Mouse (Mus musculus) neural tube, embryonic 13.5 days (tissue): ENCODE results near the gene Bcar1. TPM values are rescaled to one million over a fixed set of nuclear protein-coding genes. Genes with fewer than 3 reads are reported as not detected.

ENCODE experiments used
- ATAC-seq: fragments of 200-750 bp; cut with Nextera tagmentation; 2 replicates; pipeline ENCODE4 v1.8.0; 2017; ENCODE audit warnings: low read depth, mild to moderate bottlenecking, moderate TSS enrichment, moderate library complexity
- H3K27ac ChIP-seq: fragments of 300-500 bp; sonication (generic); replicated peaks from 2 replicates; pipeline ENCODE4 v1.5.1; 2015; ENCODE audit warnings: moderate library complexity, mild to moderate bottlenecking, inconsistent platforms
- H3K27me3 ChIP-seq: fragments of 300-500 bp; sonication (generic); 2 replicates; pipeline ENCODE4 v1.6.1; 2015; ENCODE audit warnings: mild to moderate bottlenecking, inconsistent platforms
- H3K36me3 ChIP-seq: fragments of 300-500 bp; sonication (generic); 2 replicates; pipeline ENCODE4 v1.6.1; 2015; ENCODE audit warnings: mild to moderate bottlenecking, inconsistent platforms
- H3K4me1 ChIP-seq: fragments of 300-500 bp; sonication (generic); replicated peaks from 2 replicates; pipeline ENCODE4 v1.6.1; 2015; ENCODE audit warnings: inconsistent platforms
- H3K4me2 ChIP-seq: fragments of 300-500 bp; sonication (generic); 2 replicates; pipeline ENCODE4 v1.6.1; 2015; ENCODE audit warnings: inconsistent platforms, mild to moderate bottlenecking, moderate library complexity
- H3K4me3 ChIP-seq: fragments of 300-500 bp; sonication (generic); 2 replicates; pipeline ENCODE4 v1.5.1; 2015; ENCODE audit warnings: mild to moderate bottlenecking, inconsistent platforms
- H3K9ac ChIP-seq: fragments of 300-500 bp; sonication (generic); 2 replicates; pipeline ENCODE4 v1.6.1; 2015; ENCODE audit warnings: moderate library complexity, mild to moderate bottlenecking, inconsistent platforms
- H3K9me3 ChIP-seq: fragments of 300-500 bp; sonication (generic); 2 replicates; pipeline ENCODE4 v1.6.1; 2016; ENCODE audit warnings: inconsistent platforms
- WGBS: fragments of 180-500 bp; shearing (Covaris S2); methylation state at CpG from one replicate; pipeline ENCODE4 v1.1.7; 2015; 5-methylcytosine and 5-hydroxymethylcytosine counted together
- polyA plus RNA-seq: library from polyadenylated mRNA; unstranded; fragments of >200 nt; fragmentation: Nextera tagmentation; extraction: Ambion mirVana; gene quantifications from 2 replicates; pipeline ENCODE4 v1.2.1, GENCODE M21; 2015

The Bcar1 gene
- polyA plus RNA-seq, 1 experiment from 2014 or later: 51.0 TPM

- Histone ChIP-seq H3K36me3 (no peaks in the 10 kb centered on the region), H3K4me2 (peak overlapping the region; percentile 52), H3K9ac (no peak overlapping the region), H3K27me3 (no peaks in the 10 kb centered on the region), H3K9me3 (no peaks in the 10 kb centered on the region), H3K4me3 (peak overlapping the region; percentile 23; the same call in 1 of the 2 replicates), H3K27ac (peak overlapping the region; percentile 77), H3K4me1 (peaks cover 57% of the 10 kb centered on the region)
- WGBS: 36% methylated on average over 5 of the region's 5 CpGs
- ATAC-seq: no peak
These were observed 1.5 kb upstream of the Bcar1 start for GRCm38 (mm10) chr8:111745086-111745485.

GRCm38 (mm10) chr8:111743101-111743791, 363 bp downstream of the Bcar1 start:
- H3K27me3 ChIP-seq: no peaks in the 10 kb centered on the region
- peaks cover 76% of the 10 kb centered on the region for H3K4me1 ChIP-seq
- peak; percentile 34 for ATAC-seq
- peak overlapping the region; percentile 82 for H3K27ac ChIP-seq
- H3K9ac ChIP-seq: peak overlapping the region; percentile 98
- H3K36me3 ChIP-seq: no peaks in the 10 kb centered on the region
- peak overlapping the region; percentile 70 for H3K4me3 ChIP-seq
- H3K9me3 ChIP-seq: no peaks in the 10 kb centered on the region
- peak overlapping the region; percentile 83 for H3K4me2 ChIP-seq
- under 1% methylated on average over 40 of the region's 44 CpGs for WGBS

- peak; percentile 6; the same call in 1 of the 2 replicates for ATAC-seq
- H3K4me2 ChIP-seq: peak overlapping the region; percentile 83
- peak overlapping the region; percentile 70 for H3K4me3 ChIP-seq
- 25% methylated on average over 11 of the region's 11 CpGs for WGBS
- H3K36me3 ChIP-seq: no peaks in the 10 kb centered on the region
- no peaks in the 10 kb centered on the region for H3K9me3 ChIP-seq
- H3K9ac ChIP-seq: peak overlapping the region; percentile 98
- H3K27ac ChIP-seq: peak overlapping the region; percentile 82
- peaks cover 83% of the 10 kb centered on the region for H3K4me1 ChIP-seq
- no peaks in the 10 kb centered on the region for H3K27me3 ChIP-seq
These were observed 1.2 kb downstream of the Bcar1 start for GRCm38 (mm10) chr8:111742261-111743037.

GRCm38 (mm10) chr8:111741556-111741955, 2.1 kb downstream of the Bcar1 start:
- Histone ChIP-seq H3K4me3 (peak overlapping the region; percentile 70), H3K27ac (peak overlapping the region; percentile 82), H3K27me3 (no peaks in the 10 kb centered on the region), H3K4me2 (peak overlapping the region; percentile 83), H3K9ac (peak overlapping the region; percentile 98), H3K9me3 (no peaks in the 10 kb centered on the region), H3K4me1 (peaks cover 92% of the 10 kb centered on the region), H3K36me3 (no peaks in the 10 kb centered on the region)
- no peak for ATAC-seq
- 75% methylated on average over 6 of the region's 6 CpGs for WGBS

GRCm38 (mm10) chr8:111740994-111741393, 2.6 kb downstream of the Bcar1 start:
- Histone ChIP-seq H3K9me3 (no peaks in the 10 kb centered on the region), H3K27ac (no peak overlapping the region), H3K4me2 (peak overlapping the region; percentile 83), H3K36me3 (no peaks in the 10 kb centered on the region), H3K4me3 (peak overlapping the region; percentile 70; the same call in 1 of the 2 replicates), H3K9ac (peak overlapping the region; percentile 98), H3K4me1 (peaks cover 93% of the 10 kb centered on the region), H3K27me3 (no peaks in the 10 kb centered on the region)
- ATAC-seq: no peak
- 82% methylated on average over 8 of the region's 8 CpGs for WGBS

- Histone ChIP-seq H3K9ac (peak overlapping the region; percentile 98), H3K36me3 (no peaks in the 10 kb centered on the region), H3K4me3 (peak overlapping the region; percentile 70; the same call in 1 of the 2 replicates), H3K9me3 (no peaks in the 10 kb centered on the region), H3K27me3 (no peaks in the 10 kb centered on the region), H3K27ac (0 out of 2 replicates have a peak overlapping the region, but pooled peaks have one; percentile 61), H3K4me1 (peaks cover 93% of the 10 kb centered on the region), H3K4me2 (peak overlapping the region; percentile 83)
- no peak for ATAC-seq
- WGBS: 77% methylated on average over 7 of the region's 7 CpGs
These were observed 3.3 kb downstream of the Bcar1 start for GRCm38 (mm10) chr8:111740301-111740711.

GRCm38 (mm10) chr8:111739604-111740003, 4.0 kb downstream of the Bcar1 start:
- H3K9ac ChIP-seq: peak overlapping the region; percentile 98
- H3K27ac ChIP-seq: peak overlapping the region; percentile 61; the same call in 1 of the 2 replicates
- ATAC-seq: no peak

GRCm38 (mm10) chr8:111738867-111739266, 4.7 kb downstream of the Bcar1 start:
- H3K27ac ChIP-seq: peak overlapping the region; percentile 61
- peak overlapping the region; percentile 83; the same call in 1 of the 2 replicates for H3K4me2 ChIP-seq
- no peak for ATAC-seq
- peaks cover 93% of the 10 kb centered on the region for H3K4me1 ChIP-seq
- no peaks in the 10 kb centered on the region for H3K36me3 ChIP-seq
- WGBS: 66% methylated on average over 6 of the region's 6 CpGs
- H3K27me3 ChIP-seq: no peaks in the 10 kb centered on the region
- no peak overlapping the region for H3K4me3 ChIP-seq
- no peaks in the 10 kb centered on the region for H3K9me3 ChIP-seq
- H3K9ac ChIP-seq: peak overlapping the region; percentile 98

More at GRCm38 (mm10) chr8:111739604-111740003, 4.0 kb downstream of the Bcar1 start:
- WGBS: 54% methylated on average over 7 of the region's 7 CpGs
- no peak overlapping the region for H3K4me3 ChIP-seq
- peaks cover 93% of the 10 kb centered on the region for H3K4me1 ChIP-seq
- no peaks in the 10 kb centered on the region for H3K27me3 ChIP-seq
- H3K9me3 ChIP-seq: no peaks in the 10 kb centered on the region
- H3K36me3 ChIP-seq: no peaks in the 10 kb centered on the region
- peak overlapping the region; percentile 83 for H3K4me2 ChIP-seq

GRCm38 (mm10) chr8:111736321-111736720, 7.3 kb downstream of the Bcar1 start:
- H3K27ac ChIP-seq: peak overlapping the region; percentile 81
- H3K9ac ChIP-seq: peak overlapping the region; percentile 88

GRCm38 (mm10) chr8:111735791-111736190, 7.8 kb downstream of the Bcar1 start:
- Histone ChIP-seq H3K4me2 (no peak overlapping the region), H3K9ac (peak overlapping the region; percentile 88; the same call in 1 of the 2 replicates), H3K4me1 (peaks cover 96% of the 10 kb centered on the region), H3K27me3 (no peaks in the 10 kb centered on the region), H3K36me3 (no peaks in the 10 kb centered on the region), H3K4me3 (no peak overlapping the region), H3K9me3 (no peaks in the 10 kb centered on the region), H3K27ac (peak overlapping the region; percentile 81)
- WGBS: 67% methylated on average over 4 of the region's 4 CpGs
- no peak for ATAC-seq

More at GRCm38 (mm10) chr8:111736321-111736720, 7.3 kb downstream of the Bcar1 start:
- Histone ChIP-seq H3K36me3 (no peaks in the 10 kb centered on the region), H3K27me3 (no peaks in the 10 kb centered on the region), H3K4me1 (peaks cover 96% of the 10 kb centered on the region), H3K9me3 (no peaks in the 10 kb centered on the region), H3K4me3 (no peak overlapping the region), H3K4me2 (no peak overlapping the region)
- 18% methylated on average over 7 of the region's 7 CpGs for WGBS
- ATAC-seq: no peak

- Histone ChIP-seq H3K36me3 (no peaks in the 10 kb centered on the region), H3K27me3 (no peaks in the 10 kb centered on the region), H3K27ac (peak overlapping the region; percentile 81), H3K4me3 (no peak overlapping the region), H3K9me3 (no peaks in the 10 kb centered on the region), H3K4me1 (peaks cover 96% of the 10 kb centered on the region), H3K4me2 (0 out of 2 replicates have a peak overlapping the region, but pooled peaks have one; percentile 11), H3K9ac (peak overlapping the region; percentile 88)
- 66% methylated on average over 8 of the region's 8 CpGs for whole genome bisulfite sequencing
- ATAC-seq: no peak
These were observed 8.3 kb downstream of the Bcar1 start for GRCm38 (mm10) chr8:111735335-111735761.
